Mouse (Mus musculus) embryonic facial prominence, embryonic 13.5 days (tissue): ENCODE results near the gene Thbd. TPM values are rescaled to one million over a fixed set of nuclear protein-coding genes. Genes with fewer than 3 reads are reported as not detected.
A peak's percentile ranks its signal among the peaks of the same experiment; 100 is the strongest.

Experiments
- ATAC-seq: fragments of 200-750 bp; cut with Nextera tagmentation; 2 replicates; pipeline ENCODE4 v1.8.0; 2017; ENCODE audit warnings: low read depth; ENCODE audit not compliant: insufficient number of reproducible peaks, insufficient read depth, low FRiP score, low TSS enrichment
- H3K27ac ChIP-seq: fragments of 300-500 bp; sonication (generic); 2 replicates; pipeline ENCODE4 v1.5.1; 2015; ENCODE audit warnings: moderate library complexity, mild to moderate bottlenecking, inconsistent platforms
- H3K27me3 ChIP-seq: fragments of 300-500 bp; sonication (generic); 2 replicates; pipeline ENCODE4 v1.6.1; 2015; ENCODE audit warnings: mild to moderate bottlenecking, inconsistent platforms
- H3K36me3 ChIP-seq: fragments of 300-500 bp; sonication (generic); 2 replicates; pipeline ENCODE4 v1.6.1; 2015; ENCODE audit warnings: mild to moderate bottlenecking, inconsistent platforms
- H3K4me1 ChIP-seq: fragments of 300-500 bp; sonication (generic); 2 replicates; pipeline ENCODE4 v1.6.1; 2015; ENCODE audit warnings: inconsistent platforms
- H3K4me2 ChIP-seq: fragments of 300-500 bp; sonication (generic); 2 replicates; pipeline ENCODE4 v1.6.1; 2015; ENCODE audit warnings: moderate library complexity, mild to moderate bottlenecking, inconsistent platforms
- H3K4me3 ChIP-seq: fragments of 300-500 bp; sonication (generic); 2 replicates; pipeline ENCODE4 v1.5.1; 2015; ENCODE audit warnings: mild to moderate bottlenecking, inconsistent platforms
- H3K9ac ChIP-seq: fragments of 300-500 bp; sonication (generic); 2 replicates; pipeline ENCODE4 v1.6.1; 2015; ENCODE audit warnings: mild to moderate bottlenecking, inconsistent platforms
- H3K9me3 ChIP-seq: fragments of 300-500 bp; sonication (generic); 2 replicates; pipeline ENCODE4 v1.6.1; 2016; ENCODE audit warnings: inconsistent platforms
- WGBS: fragments of 180-500 bp; shearing (Covaris S2); methylation state at CpG from one replicate; pipeline ENCODE4 v1.1.7; 2015; ENCODE audit warnings: mixed read lengths; 5-methylcytosine and 5-hydroxymethylcytosine counted together
- polyA plus RNA-seq: library from polyadenylated mRNA; unstranded; fragments of >200 nt; fragmentation: Nextera tagmentation; extraction: Ambion mirVana; gene quantifications from 2 replicates; pipeline ENCODE4 v1.2.1, GENCODE M21; 2015

Thbd gene
- 8.5 and 9.9 TPM in 2 replicates for polyA plus RNA-seq

DNA sequence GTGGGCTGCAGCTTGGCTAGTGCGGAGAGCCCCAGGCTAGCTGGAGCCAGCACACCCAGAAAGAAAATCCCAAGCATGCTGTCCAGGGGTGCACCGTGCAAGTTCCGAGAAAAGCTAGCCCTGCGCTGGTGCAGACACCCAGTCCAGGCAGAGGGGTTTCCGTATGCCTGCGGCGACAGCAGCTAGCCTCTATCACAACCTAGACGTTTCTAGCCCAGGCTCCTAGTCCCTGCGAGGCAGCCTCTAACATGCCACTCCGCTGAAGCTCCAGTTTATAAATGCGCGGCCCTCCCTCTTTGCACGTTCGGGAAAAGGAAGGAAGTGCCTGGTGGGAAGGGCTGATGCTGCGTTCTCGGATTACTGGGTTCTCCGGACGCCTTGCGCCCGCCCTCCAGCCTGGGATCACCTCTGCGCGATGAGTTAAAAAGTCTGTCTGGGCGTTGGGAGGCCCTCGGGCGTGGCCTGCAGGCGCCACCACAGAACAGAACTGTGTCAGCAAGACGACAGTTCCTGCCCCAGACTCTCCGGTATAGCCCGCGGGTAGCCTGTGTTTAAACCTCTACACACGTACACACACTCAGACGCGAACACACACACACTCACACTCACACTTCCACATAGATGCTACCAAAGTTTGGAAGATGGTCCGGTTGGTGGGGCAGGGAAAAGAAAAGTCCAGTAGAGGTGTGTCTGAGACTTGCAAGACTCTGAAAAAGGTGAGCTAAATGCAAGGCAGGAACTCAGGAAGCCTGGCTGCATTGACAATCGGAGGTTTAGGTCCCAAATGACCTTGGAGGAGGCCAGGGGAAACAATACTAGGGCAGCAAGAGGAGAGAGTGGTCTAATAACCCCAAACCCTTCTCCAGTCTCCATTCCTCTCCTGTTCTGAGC, at the start of gene Thbd:
Gene Thbd, minus strand, starts transcription at position 319 of the 891 bp plus-strand sequence.
- peaks cover 59% of the 10 kb centered on the region for H3K27me3 ChIP-seq

DNA sequence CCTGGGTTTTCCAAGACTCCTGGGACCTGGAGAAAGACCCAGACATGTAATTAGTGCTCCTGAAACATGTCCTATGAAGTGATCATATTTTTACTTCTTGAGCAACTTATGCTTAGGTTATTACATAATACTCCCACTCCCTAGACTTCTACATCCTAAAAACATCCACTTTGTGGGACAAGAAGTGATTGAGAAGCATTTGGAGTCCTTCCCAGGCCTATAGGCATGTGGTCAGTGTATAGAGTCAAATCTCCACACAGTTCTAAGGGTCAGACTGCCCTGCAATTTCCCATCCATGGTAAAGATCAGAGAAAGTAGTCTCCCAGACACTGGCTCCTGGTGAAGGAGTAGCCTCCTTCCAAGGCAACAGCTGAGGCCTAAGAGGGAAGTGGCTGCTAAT, 47.4 kb upstream of the Thbd start:
- Histone ChIP-seq H3K27ac (no peak overlapping the region), H3K4me3 (no peak overlapping the region), H3K36me3 (no peaks in the 10 kb centered on the region), H3K9ac (no peak overlapping the region), H3K4me2 (no peak overlapping the region), H3K9me3 (no peaks in the 10 kb centered on the region), H3K27me3 (no peaks in the 10 kb centered on the region), H3K4me1 (no peaks in the 10 kb centered on the region)
- ATAC-seq, result no peak

More for the DNA sequence above, at the start of gene Thbd:
- Histone ChIP-seq H3K27ac (0 out of 2 replicates have a peak within 1 kb of the TSS, but pooled peaks have one; percentile 44), H3K4me2 (peak within 1 kb of the TSS; percentile 75), H3K9ac (peak within 1 kb of the TSS; percentile 58), H3K4me1 (peaks cover 29% of the 10 kb centered on the region), H3K9me3 (no peaks in the 10 kb centered on the region), H3K36me3 (no peaks in the 10 kb centered on the region), H3K4me3 (peak within 1 kb of the TSS; percentile 44)
- ATAC-seq, result peak; percentile 72
- WGBS, result 1% methylated on average over 35 of the region's 35 CpGs

DNA sequence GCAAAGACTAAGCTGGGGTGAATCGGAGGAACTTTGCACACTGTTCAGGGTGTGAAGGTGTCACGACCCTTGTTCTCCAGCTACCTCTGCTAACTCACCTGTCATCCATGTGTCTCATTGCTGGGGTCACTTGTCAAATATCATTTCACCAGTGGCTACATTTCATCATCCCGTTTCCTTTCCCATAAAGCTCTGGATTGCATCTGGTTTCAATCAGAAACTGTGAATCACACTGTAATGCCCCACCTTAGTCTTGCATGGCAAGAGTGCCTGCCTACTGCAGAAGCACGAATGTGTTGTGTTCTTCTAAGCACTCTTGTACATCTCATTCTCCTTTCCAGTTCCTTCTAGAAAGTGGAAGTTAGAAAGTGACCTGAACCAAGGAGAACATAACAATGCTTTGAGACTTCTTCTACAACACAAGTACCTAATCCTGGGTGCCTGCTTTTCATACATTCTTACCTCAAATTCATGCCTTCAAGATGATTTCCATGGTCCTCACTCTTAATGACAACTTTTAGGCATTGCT, 46.1 kb upstream of the Thbd start:
- H3K4me2 ChIP-seq, result no peak overlapping the region
- no peak overlapping the region for H3K27ac ChIP-seq
- no peaks in the 10 kb centered on the region for H3K27me3 ChIP-seq
- no peak overlapping the region for H3K9ac ChIP-seq
- 68% methylated on average over 4 of the region's 4 CpGs for WGBS
- no peak overlapping the region for H3K4me3 ChIP-seq
- no peaks in the 10 kb centered on the region for H3K9me3 ChIP-seq
- ATAC-seq, result no peak
- H3K36me3 ChIP-seq, result no peaks in the 10 kb centered on the region
- H3K4me1 ChIP-seq, result no peaks in the 10 kb centered on the region

DNA sequence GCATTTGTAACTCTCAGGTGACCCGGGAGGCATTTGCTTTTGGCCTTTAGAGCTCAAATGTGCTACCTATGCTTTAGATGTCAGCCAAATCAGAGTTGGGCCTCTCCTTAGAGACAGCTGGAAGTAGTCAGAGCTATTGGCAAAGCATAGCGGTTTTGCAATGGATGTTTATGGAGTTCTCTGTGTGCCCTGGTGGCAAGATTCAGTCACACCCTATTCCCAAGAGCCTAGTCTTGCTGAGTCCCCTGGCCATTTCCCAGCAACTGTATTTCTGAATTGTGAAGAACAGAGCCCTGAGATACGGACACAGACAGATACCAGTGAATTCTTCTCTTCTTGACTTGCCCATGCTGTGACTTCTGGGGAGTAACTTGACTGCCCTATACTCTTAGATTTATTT, 45.1 kb upstream of the Thbd start:
- H3K4me2 ChIP-seq, result no peak overlapping the region
- no peaks in the 10 kb centered on the region for H3K4me1 ChIP-seq
- no peak overlapping the region for H3K4me3 ChIP-seq
- no peaks in the 10 kb centered on the region for H3K9me3 ChIP-seq
- ATAC-seq, result no peak
- H3K9ac ChIP-seq, result no peak overlapping the region
- 85% methylated on average over 3 of the region's 3 CpGs for WGBS
- H3K36me3 ChIP-seq, result no peaks in the 10 kb centered on the region
- H3K27ac ChIP-seq, result no peak overlapping the region
- H3K27me3 ChIP-seq, result no peaks in the 10 kb centered on the region

DNA sequence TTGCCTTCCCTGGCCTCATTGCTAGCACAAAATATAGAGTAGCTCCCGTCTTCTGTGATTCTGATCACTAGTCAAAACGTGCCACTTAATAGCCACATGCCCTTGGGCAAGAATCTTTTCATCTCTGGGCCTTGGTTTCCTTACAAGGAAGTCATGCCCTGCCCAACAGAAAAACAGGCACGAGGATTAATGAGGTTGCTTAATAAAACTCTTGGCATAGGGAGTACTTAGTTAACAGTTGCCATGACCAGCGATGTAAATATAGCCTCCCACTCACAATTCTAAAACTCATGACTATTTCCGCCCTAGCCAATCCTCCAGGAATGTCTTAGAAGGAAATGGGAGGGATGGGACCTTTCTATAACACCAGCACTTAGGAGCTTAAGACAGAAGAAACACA, 43.5 kb upstream of the Thbd start:
- Histone ChIP-seq H3K4me3 (no peak overlapping the region), H3K4me2 (no peak overlapping the region), H3K27me3 (no peaks in the 10 kb centered on the region), H3K9ac (no peak overlapping the region), H3K27ac (no peak overlapping the region), H3K9me3 (no peaks in the 10 kb centered on the region), H3K4me1 (no peaks in the 10 kb centered on the region), H3K36me3 (no peaks in the 10 kb centered on the region)
- no peak for ATAC-seq
- 60% methylated on average over 5 of the region's 5 CpGs for WGBS

DNA sequence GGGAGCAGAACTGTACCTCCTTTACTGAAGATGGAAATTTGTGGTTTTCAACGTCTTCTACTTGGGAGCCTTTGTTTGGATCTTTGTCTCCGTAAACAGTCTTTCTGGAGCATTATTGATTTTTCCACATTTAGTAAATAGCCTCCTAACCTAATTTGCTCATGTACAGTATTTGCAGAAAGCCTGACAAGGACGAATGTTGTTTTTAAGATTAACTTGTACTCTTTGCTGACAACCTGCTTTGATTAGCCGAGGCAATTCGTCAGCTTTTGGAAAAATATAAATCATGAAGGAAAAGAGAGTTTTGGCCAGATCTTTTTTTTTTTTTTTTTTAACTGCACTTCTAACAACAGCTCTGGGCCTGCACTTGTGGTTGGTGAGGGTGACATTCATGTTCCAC, 42.6 kb upstream of the Thbd start:
- no peaks in the 10 kb centered on the region for H3K9me3 ChIP-seq
- no peak for ATAC-seq
- H3K4me3 ChIP-seq, result no peak overlapping the region
- H3K9ac ChIP-seq, result no peak overlapping the region
- 66% methylated on average over 5 of the region's 5 CpGs for WGBS
- H3K4me1 ChIP-seq, result no peaks in the 10 kb centered on the region
- no peak overlapping the region for H3K4me2 ChIP-seq
- H3K27me3 ChIP-seq, result no peaks in the 10 kb centered on the region
- H3K36me3 ChIP-seq, result no peaks in the 10 kb centered on the region
- no peak overlapping the region for H3K27ac ChIP-seq

DNA sequence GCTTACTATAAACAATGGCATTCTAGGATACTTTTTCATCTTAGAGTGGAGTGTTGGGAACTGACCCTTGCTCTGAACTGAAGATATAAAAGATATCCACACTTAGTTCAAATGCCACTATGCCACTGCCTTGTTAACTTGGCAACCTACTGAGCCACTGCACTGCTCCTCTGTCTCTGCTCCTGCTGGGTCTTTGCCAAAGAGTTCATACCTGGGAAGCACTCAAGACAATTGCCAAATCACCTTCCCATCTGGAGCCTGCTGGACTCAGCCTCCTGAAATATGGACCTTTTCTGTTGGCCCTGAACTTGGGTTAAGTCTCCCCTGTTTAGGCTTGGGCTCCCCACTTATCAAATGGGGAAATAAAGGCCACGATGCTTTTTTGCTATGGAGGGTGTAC, 41.7 kb upstream of the Thbd start:
- no peak overlapping the region for H3K4me3 ChIP-seq
- no peaks in the 10 kb centered on the region for H3K27me3 ChIP-seq
- ATAC-seq, result no peak
- WGBS, result 87% methylated on average over 1 of the region's 1 CpGs
- no peaks in the 10 kb centered on the region for H3K4me1 ChIP-seq
- no peak overlapping the region for H3K4me2 ChIP-seq
- H3K27ac ChIP-seq, result no peak overlapping the region
- no peaks in the 10 kb centered on the region for H3K36me3 ChIP-seq
- no peak overlapping the region for H3K9ac ChIP-seq
- no peaks in the 10 kb centered on the region for H3K9me3 ChIP-seq

DNA sequence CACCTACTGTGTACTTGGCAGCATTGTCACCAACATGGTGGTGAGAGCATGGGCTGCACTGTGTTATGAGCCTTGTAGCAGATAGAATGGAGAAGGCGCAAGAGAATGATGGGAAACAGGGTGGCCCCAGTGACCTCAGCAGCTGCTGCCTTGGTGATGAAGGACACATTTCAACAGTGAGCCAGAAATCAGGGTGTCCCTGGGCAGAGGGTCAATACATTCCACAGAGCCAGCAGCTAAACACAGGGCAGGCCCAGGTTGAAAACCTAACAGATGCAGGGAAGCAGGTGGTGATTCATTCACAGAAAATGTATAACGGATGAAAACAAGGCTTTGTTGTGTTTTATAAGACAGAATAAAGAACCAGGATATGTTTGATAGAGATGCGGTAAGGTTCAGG, 38.5 kb upstream of the Thbd start:
- Histone ChIP-seq H3K4me2 (no peak overlapping the region), H3K36me3 (no peaks in the 10 kb centered on the region), H3K9ac (no peak overlapping the region), H3K4me3 (no peak overlapping the region), H3K4me1 (no peaks in the 10 kb centered on the region), H3K9me3 (no peaks in the 10 kb centered on the region), H3K27ac (no peak overlapping the region), H3K27me3 (no peaks in the 10 kb centered on the region; the same call in 1 of the 2 replicates)
- WGBS, result 81% methylated on average over 3 of the region's 3 CpGs
- no peak for ATAC-seq

DNA sequence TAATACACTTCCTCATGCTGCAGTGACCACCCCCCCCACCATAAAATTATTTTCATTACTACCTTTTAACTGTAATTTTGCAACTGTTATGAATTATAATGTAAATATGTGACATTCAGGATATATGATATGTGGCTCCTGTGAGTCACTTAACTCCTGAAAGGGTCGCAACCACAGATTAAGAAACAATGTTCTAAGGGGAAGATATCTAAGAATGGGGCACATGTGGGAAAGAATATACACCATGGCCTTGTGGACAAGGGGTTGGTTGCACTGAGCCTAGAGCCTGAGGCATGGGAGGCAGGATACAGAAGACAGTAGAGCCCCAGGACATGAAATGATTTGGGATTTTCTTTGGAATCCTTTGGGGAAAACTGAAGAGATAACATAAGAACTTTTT, 37.6 kb upstream of the Thbd start:
- H3K9ac ChIP-seq, result no peak overlapping the region
- no peak overlapping the region for H3K4me3 ChIP-seq
- H3K27me3 ChIP-seq, result no peaks in the 10 kb centered on the region; the same call in 1 of the 2 replicates
- no peaks in the 10 kb centered on the region for H3K9me3 ChIP-seq
- no peak for ATAC-seq
- H3K36me3 ChIP-seq, result no peaks in the 10 kb centered on the region
- no peak overlapping the region for H3K27ac ChIP-seq
- H3K4me1 ChIP-seq, result no peaks in the 10 kb centered on the region
- no peak overlapping the region for H3K4me2 ChIP-seq
- 84% methylated on average over 1 of the region's 1 CpGs for WGBS

DNA sequence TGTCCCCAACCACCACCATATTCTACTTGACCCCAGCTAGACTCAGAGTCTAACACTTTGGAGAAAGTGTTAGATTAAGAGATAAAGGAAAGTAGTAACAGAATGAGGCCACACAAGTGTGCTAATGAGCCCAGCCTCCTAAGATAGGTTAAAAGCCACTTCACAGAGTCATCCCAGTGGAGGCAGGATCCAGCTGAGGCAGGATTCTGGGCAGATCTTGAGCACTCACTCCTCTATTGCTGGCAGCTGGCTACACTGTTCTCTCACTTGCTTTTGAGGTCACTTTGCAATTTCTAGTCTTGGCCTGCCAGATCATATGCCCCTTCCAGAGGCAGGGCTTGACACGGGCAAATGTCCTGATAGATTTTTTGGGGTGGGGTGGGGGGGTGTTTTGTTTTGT, 36.5 kb upstream of the Thbd start:
- Histone ChIP-seq H3K36me3 (no peaks in the 10 kb centered on the region), H3K9me3 (no peaks in the 10 kb centered on the region), H3K4me2 (no peak overlapping the region), H3K27ac (no peak overlapping the region), H3K4me1 (no peaks in the 10 kb centered on the region), H3K4me3 (no peak overlapping the region), H3K9ac (no peak overlapping the region), H3K27me3 (no peaks in the 10 kb centered on the region; the same call in 1 of the 2 replicates)
- WGBS, result 62% methylated on average over 1 of the region's 1 CpGs
- ATAC-seq, result no peak

DNA sequence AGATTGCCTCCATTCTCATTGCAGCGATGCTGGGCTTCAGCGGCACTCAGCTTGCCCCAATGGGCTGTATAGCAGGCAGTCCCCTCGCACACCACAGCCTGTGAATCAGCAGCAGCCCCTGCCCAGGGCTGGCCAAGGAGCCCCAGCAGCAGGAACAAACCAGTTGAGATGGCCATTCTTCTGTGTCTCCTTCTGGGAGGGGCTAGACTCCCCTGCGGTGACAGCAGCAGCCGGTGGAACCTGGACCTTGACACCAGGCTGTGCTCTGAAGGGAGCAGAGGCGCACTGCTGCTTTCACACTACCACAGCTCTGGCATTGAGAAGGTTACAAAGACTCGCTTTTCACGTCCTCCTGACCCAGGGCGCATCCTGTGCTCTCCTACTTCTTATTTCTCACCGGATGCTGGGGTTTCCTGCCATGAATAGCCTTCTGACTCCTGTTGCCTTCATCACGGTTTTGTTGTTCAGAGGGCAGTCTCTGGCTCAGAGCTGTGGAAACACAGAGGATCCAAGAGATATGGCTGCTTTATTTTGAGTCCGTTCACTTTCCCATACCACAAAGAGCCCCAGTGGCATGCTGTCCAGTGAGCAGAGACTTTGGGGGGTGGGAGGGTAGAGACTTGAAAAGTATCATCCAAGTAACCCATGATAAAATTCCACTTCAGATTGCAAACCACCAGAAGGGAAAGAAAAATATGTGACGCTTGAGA, 35.4 kb upstream of the Thbd start, which contains the start of gene Cd93:
Gene Cd93, minus strand, starts transcription at position 315 of the 710 bp plus-strand sequence.
- H3K36me3 ChIP-seq, result no peaks in the 10 kb centered on the region
- no peaks in the 10 kb centered on the region for H3K4me1 ChIP-seq
- H3K27me3 ChIP-seq, result no peaks in the 10 kb centered on the region; the same call in 1 of the 2 replicates
- 0 out of 2 replicates have a peak within 1 kb of the TSS, but pooled peaks have one; percentile 55 for H3K27ac ChIP-seq
- H3K9me3 ChIP-seq, result no peaks in the 10 kb centered on the region
- no peak for ATAC-seq
- 50% methylated on average over 13 of the region's 13 CpGs for WGBS
- H3K4me3 ChIP-seq, result peak within 1 kb of the TSS; percentile 17
- no peak within 1 kb of the TSS for H3K4me2 ChIP-seq
- peak within 1 kb of the TSS; percentile 49; the same call in 1 of the 2 replicates for H3K9ac ChIP-seq
